Mouse (Mus musculus) heart, embryonic 15.5 days (tissue): ENCODE measurements at regions not wholly inside any gene's neighbourhood (a gene's known extent, or its start where the extent isn't known, plus 50 kb on each side); places are given as distances from the start of the nearest gene placed in this dataset.

Experiments
- ATAC-seq: fragments of 200-750 bp; cut with Nextera tagmentation; replicated peaks from 2 replicates; pipeline ENCODE4 v1.8.0; 2017; ENCODE audit warnings: low read depth, moderate TSS enrichment; ENCODE audit not compliant: insufficient number of reproducible peaks, insufficient read depth, low FRiP score
- H3K27ac ChIP-seq: fragments of 300-500 bp; sonication (generic); 2 replicates; pipeline ENCODE4 v1.5.1; 2015; ENCODE audit warnings: mild to moderate bottlenecking, inconsistent platforms
- H3K27me3 ChIP-seq: fragments of 300-500 bp; sonication (generic); 2 replicates; pipeline ENCODE4 v1.6.1; 2015; ENCODE audit warnings: inconsistent platforms
- H3K36me3 ChIP-seq: fragments of 300-500 bp; sonication (generic); 2 replicates; pipeline ENCODE4 v1.6.1; 2015; ENCODE audit warnings: mild to moderate bottlenecking, inconsistent platforms
- H3K4me1 ChIP-seq: fragments of 300-500 bp; sonication (generic); replicated peaks from 2 replicates; pipeline ENCODE4 v1.6.1; 2015; ENCODE audit warnings: inconsistent platforms
- H3K4me2 ChIP-seq: fragments of 300-500 bp; sonication (generic); 2 replicates; pipeline ENCODE4 v1.6.1; 2015; ENCODE audit warnings: inconsistent platforms, mild to moderate bottlenecking, moderate library complexity
- H3K4me3 ChIP-seq: fragments of 300-500 bp; sonication (generic); 2 replicates; pipeline ENCODE4 v1.5.1; 2015; ENCODE audit warnings: mild to moderate bottlenecking, inconsistent platforms
- H3K9ac ChIP-seq: fragments of 300-500 bp; sonication (generic); 2 replicates; pipeline ENCODE4 v1.6.1; 2015; ENCODE audit warnings: mild to moderate bottlenecking, inconsistent platforms
- H3K9me3 ChIP-seq: fragments of 300-500 bp; sonication (generic); replicated peaks from 2 replicates; pipeline ENCODE4 v1.6.1; 2016; ENCODE audit warnings: inconsistent platforms
- WGBS: fragments of 180-500 bp; shearing (Covaris S2); methylation state at CpG from one replicate; pipeline ENCODE4 v1.1.7; 2015; ENCODE audit warnings: mixed read lengths; 5-methylcytosine and 5-hydroxymethylcytosine counted together

- no peaks in the 10 kb centered on the region for H3K36me3 ChIP-seq
- H3K9me3 ChIP-seq = no peaks in the 10 kb centered on the region
- no peak overlapping the region for H3K27ac ChIP-seq
- no peaks in the 10 kb centered on the region for H3K27me3 ChIP-seq
- no peak overlapping the region for H3K9ac ChIP-seq
- H3K4me2 ChIP-seq = no peak overlapping the region
- no peaks in the 10 kb centered on the region for H3K4me1 ChIP-seq
- H3K4me3 ChIP-seq = no peak overlapping the region
- no peak for ATAC-seq
These were observed 275.7 kb upstream of the Ldb2 start for GRCm38 (mm10) chr5:45075195-45075594.

- no peak for ATAC-seq
These were observed 273.0 kb upstream of the Ldb2 start for GRCm38 (mm10) chr5:45072529-45072928.

GRCm38 (mm10) chr5:45065917-45066699 lies 266.6 kb upstream of the Ldb2 start:
- 72% methylated on average over 8 of the region's 8 CpGs for WGBS
- no peak for ATAC-seq
- no peaks in the 10 kb centered on the region for H3K9me3 ChIP-seq

More at GRCm38 (mm10) chr5:45072529-45072928, 273.0 kb upstream of the Ldb2 start:
- no peak overlapping the region for H3K27ac ChIP-seq
- H3K9ac ChIP-seq = no peak overlapping the region
- no peaks in the 10 kb centered on the region for H3K36me3 ChIP-seq
- H3K4me1 ChIP-seq = no peaks in the 10 kb centered on the region
- H3K9me3 ChIP-seq = no peaks in the 10 kb centered on the region
- 68% methylated on average over 1 of the region's 1 CpGs for WGBS
- H3K27me3 ChIP-seq = no peaks in the 10 kb centered on the region
- no peak overlapping the region for H3K4me2 ChIP-seq
- no peak overlapping the region for H3K4me3 ChIP-seq

GRCm38 (mm10) chr5:45062567-45062966 lies 263.1 kb upstream of the Ldb2 start:
- Histone ChIP-seq H3K27ac (no peak overlapping the region), H3K36me3 (no peaks in the 10 kb centered on the region), H3K27me3 (no peaks in the 10 kb centered on the region), H3K9me3 (no peaks in the 10 kb centered on the region), H3K9ac (no peak overlapping the region), H3K4me2 (no peak overlapping the region), H3K4me1 (no peaks in the 10 kb centered on the region), H3K4me3 (no peak overlapping the region)
- ATAC-seq = no peak
- WGBS = 37% methylated on average over 2 of the region's 2 CpGs

More at GRCm38 (mm10) chr5:45065917-45066699, 266.6 kb upstream of the Ldb2 start:
- Histone ChIP-seq H3K9ac (no peak overlapping the region), H3K4me1 (no peaks in the 10 kb centered on the region), H3K4me3 (no peak overlapping the region), H3K27me3 (no peaks in the 10 kb centered on the region), H3K4me2 (no peak overlapping the region), H3K36me3 (no peaks in the 10 kb centered on the region), H3K27ac (no peak overlapping the region)

- Histone ChIP-seq H3K9me3 (no peaks in the 10 kb centered on the region), H3K9ac (no peak overlapping the region), H3K27me3 (no peaks in the 10 kb centered on the region), H3K4me2 (no peak overlapping the region), H3K4me1 (no peaks in the 10 kb centered on the region), H3K27ac (no peak overlapping the region), H3K36me3 (no peaks in the 10 kb centered on the region), H3K4me3 (no peak overlapping the region)
- 75% methylated on average over 4 of the region's 4 CpGs for WGBS
- no peak for ATAC-seq
These were observed 255.9 kb upstream of the Ldb2 start for GRCm38 (mm10) chr5:45055276-45055959.

GRCm38 (mm10) chr5:45049410-45049809 lies 249.9 kb upstream of the Ldb2 start:
- ATAC-seq = no peak

GRCm38 (mm10) chr5:45042914-45043313 lies 243.4 kb upstream of the Ldb2 start:
- Histone ChIP-seq H3K27ac (no peak overlapping the region), H3K9me3 (no peaks in the 10 kb centered on the region), H3K36me3 (no peaks in the 10 kb centered on the region), H3K9ac (no peak overlapping the region), H3K4me3 (no peak overlapping the region), H3K4me2 (no peak overlapping the region), H3K27me3 (no peaks in the 10 kb centered on the region), H3K4me1 (no peaks in the 10 kb centered on the region)
- WGBS = 48% methylated on average over 2 of the region's 2 CpGs
- ATAC-seq = no peak

More at GRCm38 (mm10) chr5:45049410-45049809, 249.9 kb upstream of the Ldb2 start:
- Histone ChIP-seq H3K27ac (no peak overlapping the region), H3K4me3 (no peak overlapping the region), H3K36me3 (no peaks in the 10 kb centered on the region), H3K4me1 (no peaks in the 10 kb centered on the region), H3K9ac (no peak overlapping the region), H3K9me3 (no peaks in the 10 kb centered on the region), H3K4me2 (no peak overlapping the region), H3K27me3 (no peaks in the 10 kb centered on the region)

- 56% methylated on average over 1 of the region's 1 CpGs for WGBS
- ATAC-seq = no peak
These were observed 236.9 kb upstream of the Ldb2 start for GRCm38 (mm10) chr5:45036430-45036829.

GRCm38 (mm10) chr5:45033146-45033545 lies 233.7 kb upstream of the Ldb2 start:
- Histone ChIP-seq H3K36me3 (no peaks in the 10 kb centered on the region), H3K4me1 (no peaks in the 10 kb centered on the region), H3K4me3 (no peak overlapping the region), H3K9me3 (no peaks in the 10 kb centered on the region), H3K9ac (no peak overlapping the region), H3K4me2 (no peak overlapping the region), H3K27me3 (no peaks in the 10 kb centered on the region), H3K27ac (no peak overlapping the region)
- 80% methylated on average over 1 of the region's 1 CpGs for WGBS
- no peak for ATAC-seq

More at GRCm38 (mm10) chr5:45036430-45036829, 236.9 kb upstream of the Ldb2 start:
- H3K27ac ChIP-seq = no peak overlapping the region
- H3K4me1 ChIP-seq = no peaks in the 10 kb centered on the region
- no peak overlapping the region for H3K4me2 ChIP-seq
- no peak overlapping the region for H3K9ac ChIP-seq
- H3K27me3 ChIP-seq = no peaks in the 10 kb centered on the region
- no peaks in the 10 kb centered on the region for H3K36me3 ChIP-seq
- H3K9me3 ChIP-seq = no peaks in the 10 kb centered on the region
- no peak overlapping the region for H3K4me3 ChIP-seq

GRCm38 (mm10) chr5:45027876-45028275 lies 228.4 kb upstream of the Ldb2 start:
- H3K9ac ChIP-seq = no peak overlapping the region
- no peaks in the 10 kb centered on the region for H3K27me3 ChIP-seq
- ATAC-seq = no peak
- H3K4me1 ChIP-seq = no peaks in the 10 kb centered on the region
- H3K36me3 ChIP-seq = no peaks in the 10 kb centered on the region
- H3K9me3 ChIP-seq = no peaks in the 10 kb centered on the region
- WGBS = 39% methylated on average over 3 of the region's 3 CpGs
- H3K4me2 ChIP-seq = no peak overlapping the region
- H3K27ac ChIP-seq = no peak overlapping the region
- H3K4me3 ChIP-seq = no peak overlapping the region

- Histone ChIP-seq H3K27me3 (no peaks in the 10 kb centered on the region), H3K27ac (no peak overlapping the region), H3K9me3 (no peaks in the 10 kb centered on the region), H3K4me1 (no peaks in the 10 kb centered on the region), H3K4me3 (no peak overlapping the region), H3K4me2 (no peak overlapping the region), H3K36me3 (no peaks in the 10 kb centered on the region), H3K9ac (no peak overlapping the region)
- ATAC-seq = no peak
- WGBS = 90% methylated on average over 2 of the region's 2 CpGs
These were observed 225.9 kb upstream of the Ldb2 start for GRCm38 (mm10) chr5:45025383-45025782.

- Histone ChIP-seq H3K4me3 (no peak overlapping the region), H3K4me2 (no peak overlapping the region), H3K27me3 (no peaks in the 10 kb centered on the region), H3K9ac (no peak overlapping the region), H3K9me3 (no peaks in the 10 kb centered on the region), H3K36me3 (no peaks in the 10 kb centered on the region), H3K4me1 (no peaks in the 10 kb centered on the region), H3K27ac (no peak overlapping the region)
- no peak for ATAC-seq
- 73% methylated on average over 2 of the region's 2 CpGs for WGBS
These were observed 208.4 kb upstream of the Ldb2 start for GRCm38 (mm10) chr5:45007930-45008329.
